Mouse (Mus musculus) frontal cortex, postnatal 25 days (tissue): ENCODE results near the gene Card19.

ENCODE experiments used
- DNase-seq, 2 experiments: peaks; one replicate each; pipeline ENCODE4 v3.0.0; 2022; ENCODE audit warnings: low spot score in 2 of 2

The Card19 gene

DNA sequence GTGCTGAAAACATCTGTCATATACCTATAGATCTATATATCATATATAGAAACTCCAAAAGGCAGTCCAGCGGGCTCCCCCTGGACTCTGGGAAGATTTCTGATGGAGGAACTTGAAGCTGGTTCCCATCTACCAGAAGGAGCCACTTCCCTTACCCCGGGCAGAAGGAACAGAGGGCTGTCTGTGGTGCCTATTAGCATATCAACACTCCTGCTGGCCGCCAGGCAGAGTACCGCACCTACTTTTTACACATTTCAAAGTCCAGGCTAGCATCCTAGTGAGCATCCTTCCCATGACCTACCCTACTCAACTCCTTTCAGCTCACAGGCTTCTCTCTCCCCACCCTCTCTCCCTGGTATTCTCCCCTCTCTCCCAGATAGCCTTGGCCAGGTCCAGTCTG lies 9.8 kb upstream of the Card19 start:
- DNase-seq = no peak

DNA sequence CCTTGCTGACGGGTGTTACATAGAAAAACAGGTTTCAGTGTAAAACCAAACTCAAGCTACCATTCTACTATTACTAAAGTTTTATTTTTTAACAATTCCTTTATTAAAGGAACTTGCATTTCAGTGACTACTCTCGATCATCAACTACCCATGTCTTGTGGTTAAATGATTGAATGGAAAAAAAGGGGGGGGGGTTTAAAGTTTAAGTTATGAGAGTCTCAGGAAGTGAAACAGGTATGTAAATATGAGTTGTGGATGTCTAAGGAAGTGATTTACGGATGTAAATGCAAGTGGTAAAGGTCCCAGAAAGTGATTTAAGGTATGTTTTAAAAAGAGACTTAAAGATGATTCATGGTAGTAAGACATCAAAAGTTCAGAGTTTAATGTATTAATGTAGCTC lies 9.3 kb upstream of the Card19 start:
- DNase-seq = no peak

DNA sequence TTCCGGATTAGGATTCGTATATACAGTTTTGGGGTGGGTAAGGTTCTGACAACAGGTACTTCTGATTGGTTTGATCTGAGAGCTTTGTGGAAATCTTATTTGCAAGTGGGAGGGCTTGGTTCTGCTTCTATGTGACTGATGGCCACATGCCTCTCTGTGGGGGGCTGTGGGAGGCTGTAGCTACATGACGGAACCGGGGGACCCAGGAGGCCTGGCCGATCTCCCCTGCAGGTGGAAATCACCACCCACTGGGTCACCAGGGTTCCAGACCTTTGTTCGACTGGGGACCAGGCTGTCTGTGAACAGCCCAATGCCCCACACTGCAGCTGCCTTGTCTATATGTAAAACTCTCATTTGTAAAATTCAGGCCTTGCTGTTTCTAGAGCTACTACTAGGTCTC lies 8.9 kb upstream of the Card19 start:
- DNase-seq = no peak

DNA sequence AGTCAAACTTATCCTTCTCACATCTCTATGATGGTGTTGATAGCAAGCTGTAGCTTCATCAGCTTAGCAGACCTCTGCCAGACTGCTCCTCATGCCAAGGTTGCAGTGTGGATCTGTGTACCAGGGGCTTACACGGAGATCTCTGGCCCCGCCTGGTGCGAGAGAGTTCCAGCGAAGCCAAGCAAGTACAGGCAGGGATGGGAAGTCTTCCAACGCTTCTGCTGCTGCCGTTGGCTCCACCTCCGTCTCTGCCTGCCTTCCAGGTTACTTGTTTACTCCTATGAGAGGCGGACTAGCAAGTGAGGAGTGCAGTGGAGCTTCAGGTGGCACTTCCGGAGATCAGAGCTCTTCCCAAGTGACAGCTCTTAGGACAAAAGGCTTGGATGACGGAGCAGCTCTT lies 8.5 kb upstream of the Card19 start:
- DNase-seq = no peak

DNA sequence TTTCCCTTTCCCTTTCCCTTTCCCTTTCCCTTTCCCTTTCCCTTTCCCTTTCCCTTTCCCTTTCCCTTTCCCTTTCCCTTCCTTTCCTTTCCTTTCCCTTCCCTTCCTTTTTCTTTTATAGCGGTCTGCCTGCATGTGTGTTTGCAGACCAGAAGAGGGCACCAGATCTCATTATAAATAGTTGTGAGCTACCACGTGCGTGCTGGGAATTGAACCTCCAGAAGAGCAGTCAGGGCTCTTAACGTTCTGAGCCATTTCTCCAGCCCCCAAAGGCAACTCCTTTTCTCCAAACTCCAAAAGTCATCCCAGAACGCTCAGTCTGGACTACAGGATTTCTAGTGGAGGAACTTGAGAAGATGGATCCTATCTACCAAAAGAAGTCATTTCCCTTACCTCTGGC lies 5.1 kb upstream of the Card19 start:
- no peak for DNase-seq

DNA sequence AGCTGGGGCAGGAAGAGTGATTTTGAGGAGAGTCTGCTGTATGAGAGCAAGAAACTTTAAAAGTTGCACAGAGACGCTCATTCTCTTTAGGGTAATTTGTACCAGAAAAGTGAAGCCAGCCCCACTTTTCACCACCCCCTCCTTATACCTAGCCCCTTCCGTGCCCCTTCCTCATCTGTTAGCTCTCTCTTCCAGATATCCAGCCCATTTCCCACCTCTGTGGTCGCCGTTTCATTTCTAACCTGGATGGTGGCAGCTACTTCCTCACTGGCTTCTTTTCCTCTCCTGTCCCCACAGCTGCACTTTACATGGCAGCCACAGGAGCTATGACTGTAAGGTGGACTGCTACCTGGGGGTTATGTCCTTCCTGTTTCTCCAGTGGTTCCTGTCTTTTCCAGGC lies 3.5 kb upstream of the Card19 start:
- no peak for DNase-seq

DNA sequence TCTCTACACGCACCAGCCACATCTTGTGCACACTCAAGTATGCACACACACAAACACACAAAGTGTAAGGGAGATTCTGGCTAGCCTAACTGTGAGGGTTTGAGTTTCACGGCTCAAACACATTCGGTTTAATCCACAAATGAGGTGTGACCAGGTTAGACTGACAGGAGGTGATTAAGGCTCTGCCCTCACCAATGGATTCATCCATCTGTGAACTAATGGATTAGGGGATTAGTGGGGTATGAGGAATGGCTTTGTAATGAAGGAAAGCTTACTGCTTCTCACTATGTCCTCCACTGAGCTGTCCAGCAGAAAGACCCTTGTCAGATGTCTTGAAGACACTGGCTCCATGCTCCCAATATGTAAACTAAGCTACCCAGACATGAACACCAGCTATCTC lies 2.8 kb upstream of the Card19 start:
- no peak for DNase-seq

DNA sequence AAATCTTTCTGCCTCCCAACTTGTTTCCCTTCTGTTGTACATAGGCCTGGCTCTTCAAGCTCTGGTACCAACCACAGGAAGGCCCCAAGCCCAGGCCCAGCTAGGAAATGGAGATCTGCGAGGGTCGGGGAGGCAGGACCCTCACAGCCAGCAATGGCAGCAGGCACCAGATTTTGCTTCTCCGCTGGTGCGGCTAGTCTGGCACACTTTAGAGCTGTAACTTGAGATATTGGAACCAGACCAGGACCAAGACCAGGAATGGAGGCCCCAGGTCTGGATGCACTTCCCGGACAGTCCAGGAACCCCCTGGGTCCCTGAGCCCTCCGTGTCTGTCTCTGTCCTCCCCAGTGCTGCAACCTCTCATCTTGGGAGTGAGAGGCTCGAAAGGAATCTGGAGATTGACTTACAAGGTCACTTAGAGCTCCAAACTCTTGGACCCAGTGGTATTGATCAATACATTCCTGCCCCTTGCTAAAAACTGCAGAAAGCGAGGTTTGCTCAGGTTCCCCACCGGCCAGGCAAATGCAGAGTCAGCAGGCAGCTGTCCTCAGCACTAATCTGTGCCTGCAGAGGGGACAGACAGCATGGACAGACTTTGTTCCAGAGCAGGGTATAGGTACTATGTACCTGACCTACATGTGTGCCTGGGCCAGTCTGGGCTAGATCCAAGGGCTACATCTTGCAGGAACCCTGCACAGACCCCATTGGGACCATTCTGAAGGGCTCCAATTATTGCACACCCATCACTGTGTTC lies 1.1 kb upstream of the Card19 start:
- no peak for DNase-seq

DNA sequence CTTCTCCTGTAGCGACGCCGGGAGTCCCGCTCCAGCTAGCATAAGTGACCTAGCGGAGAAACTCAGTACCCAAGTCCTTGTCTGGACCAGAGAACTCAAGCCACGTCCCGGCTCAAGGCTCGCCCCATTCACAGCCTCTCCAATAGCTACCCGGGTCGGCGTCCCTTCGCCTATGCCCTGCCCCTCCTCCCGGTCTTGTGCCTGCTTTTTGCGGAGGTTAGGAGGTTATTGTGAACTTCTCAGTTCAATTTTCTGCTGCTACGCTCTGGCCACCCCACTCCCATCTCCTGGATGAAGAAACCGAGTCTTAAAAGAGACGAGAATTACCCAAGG lies 349 bp upstream of the Card19 start:
- DNase-seq = no peak

DNA sequence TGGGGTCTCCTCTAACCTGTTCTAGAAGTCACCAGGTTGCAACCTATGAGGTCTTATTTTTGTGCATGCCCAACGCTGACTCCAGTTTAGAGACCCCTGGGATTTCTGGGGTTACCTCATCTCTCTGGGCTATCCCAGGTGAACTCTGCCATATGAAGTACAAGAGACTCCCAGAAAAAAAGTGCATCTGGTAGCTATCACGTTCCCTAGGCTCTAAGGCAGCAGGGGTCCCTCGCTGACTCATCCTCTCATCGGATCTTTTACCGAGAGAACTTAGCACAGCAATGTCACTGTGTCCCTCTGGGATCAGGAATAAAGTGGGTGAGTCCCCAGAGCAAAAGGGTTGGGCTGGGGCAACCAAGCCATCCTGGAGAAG lies 721 bp downstream of the Card19 start:
- DNase-seq = no peak

DNA sequence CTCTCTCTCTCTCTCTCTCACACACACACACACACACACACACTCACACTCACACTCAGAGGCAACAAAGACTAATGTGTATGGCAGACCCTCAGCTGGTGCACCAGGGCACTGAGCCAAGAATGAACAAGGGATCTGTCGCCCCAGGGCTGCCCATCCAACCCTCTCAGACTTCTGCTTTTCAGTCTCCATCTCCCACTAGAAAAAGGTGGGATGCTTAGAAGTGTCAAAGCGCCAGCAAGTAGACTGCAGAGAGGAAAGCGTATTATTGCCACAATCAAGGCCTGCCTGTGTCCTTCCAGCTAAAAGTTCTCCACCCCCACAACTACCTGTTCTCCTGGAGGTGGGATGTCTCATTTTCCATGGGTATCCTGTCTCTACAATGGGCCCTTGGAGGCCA lies 1.4 kb downstream of the Card19 start:
- DNase-seq = no peak

DNA sequence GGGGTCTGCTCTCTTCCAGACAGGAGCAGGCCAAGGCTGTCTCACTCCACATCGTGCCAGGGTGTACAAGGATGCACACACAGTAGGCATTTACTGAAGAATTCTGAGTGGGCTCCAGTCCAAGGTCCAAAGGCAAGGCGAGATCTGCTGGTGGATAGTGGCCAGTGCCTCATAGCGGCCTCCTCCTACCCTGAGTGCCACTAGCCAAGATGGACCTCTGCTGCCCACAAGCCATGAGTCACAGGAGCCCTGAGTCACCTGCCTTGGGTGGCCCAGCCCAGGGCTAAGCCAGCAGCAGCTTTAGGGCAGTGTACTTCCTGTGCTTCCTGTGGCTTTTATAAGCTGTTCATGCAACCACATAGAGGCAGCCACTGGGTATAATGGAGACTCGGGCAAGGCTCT lies 2.3 kb downstream of the Card19 start:
- no peak for DNase-seq

DNA sequence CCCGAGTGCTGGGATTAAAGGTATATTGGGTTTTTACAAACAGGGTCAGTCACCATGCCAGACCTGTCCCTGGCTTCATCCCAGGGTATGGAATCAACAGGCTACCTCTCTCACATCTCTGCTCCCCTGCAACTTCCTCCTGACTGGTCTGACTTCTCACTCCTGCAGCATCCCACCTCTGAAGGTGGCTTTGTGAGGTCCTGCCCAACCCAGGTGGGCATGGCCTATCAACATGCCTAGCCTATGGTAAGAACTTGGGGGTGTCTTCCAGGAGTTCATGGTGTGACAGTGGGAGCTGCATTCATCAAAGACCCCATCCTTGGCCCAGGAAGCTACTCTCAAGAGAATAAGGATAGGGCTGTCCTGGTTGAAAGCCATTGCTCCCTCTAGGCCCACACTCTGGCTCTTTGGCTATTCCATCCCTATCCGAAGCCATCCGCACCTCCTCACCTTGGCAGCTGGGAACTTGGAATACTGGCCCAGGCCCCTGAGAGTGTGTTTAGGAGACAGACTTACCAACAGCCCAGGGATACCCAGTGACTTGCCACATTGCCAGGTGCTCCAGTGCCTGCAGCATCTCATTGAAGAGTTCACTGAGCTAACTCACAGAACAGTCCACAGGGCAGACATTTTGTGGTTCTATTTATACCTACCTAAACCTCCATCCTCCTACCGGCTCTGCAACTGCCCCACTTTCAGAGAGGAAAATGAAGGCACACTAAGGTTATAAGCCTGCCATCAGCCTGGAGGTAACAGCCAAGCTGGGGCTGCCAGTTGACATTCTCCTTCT lies 2.9 kb downstream of the Card19 start:
- DNase-seq = no peak

DNA sequence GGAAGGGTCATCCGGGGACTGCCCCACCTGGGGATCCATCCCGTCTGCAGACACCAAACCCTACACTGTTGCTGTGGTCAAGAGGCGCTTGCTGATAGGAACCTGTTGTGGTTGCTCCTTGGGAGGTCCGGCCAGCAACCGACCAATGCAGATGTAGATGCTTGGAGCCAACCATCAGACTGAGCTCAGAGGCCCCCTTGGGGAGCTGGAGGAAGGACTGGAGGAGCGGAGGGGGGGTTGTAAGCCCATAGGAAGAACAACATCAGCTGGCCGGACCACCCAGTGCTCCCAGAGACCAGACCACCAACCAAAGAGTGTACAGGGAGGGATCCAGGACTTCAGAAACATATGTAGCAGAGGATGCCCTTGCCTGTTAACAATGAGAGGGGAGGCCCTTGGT lies 6.5 kb downstream of the Card19 start:
- DNase-seq = no peak

DNA sequence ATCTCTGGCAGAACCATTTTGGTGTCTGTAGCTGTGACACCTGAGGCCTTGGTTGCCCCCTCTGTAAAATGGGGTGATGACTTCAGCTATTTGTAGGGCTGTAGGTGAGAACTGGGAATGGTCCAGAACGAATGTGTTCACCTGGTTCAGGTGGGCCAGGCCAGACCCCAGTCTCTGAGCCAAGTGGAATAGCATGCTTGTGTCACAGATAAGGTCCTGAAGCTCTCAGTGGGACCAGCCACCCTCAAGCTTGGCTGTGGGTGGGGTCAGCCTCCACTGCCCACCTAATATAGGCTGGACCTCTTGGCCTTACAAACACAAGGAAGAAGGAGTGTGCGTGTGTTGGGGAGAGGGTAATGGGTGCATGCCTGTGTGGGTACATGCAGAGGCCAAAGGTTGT lies 9.5 kb downstream of the Card19 start:
- no peak for DNase-seq

DNA sequence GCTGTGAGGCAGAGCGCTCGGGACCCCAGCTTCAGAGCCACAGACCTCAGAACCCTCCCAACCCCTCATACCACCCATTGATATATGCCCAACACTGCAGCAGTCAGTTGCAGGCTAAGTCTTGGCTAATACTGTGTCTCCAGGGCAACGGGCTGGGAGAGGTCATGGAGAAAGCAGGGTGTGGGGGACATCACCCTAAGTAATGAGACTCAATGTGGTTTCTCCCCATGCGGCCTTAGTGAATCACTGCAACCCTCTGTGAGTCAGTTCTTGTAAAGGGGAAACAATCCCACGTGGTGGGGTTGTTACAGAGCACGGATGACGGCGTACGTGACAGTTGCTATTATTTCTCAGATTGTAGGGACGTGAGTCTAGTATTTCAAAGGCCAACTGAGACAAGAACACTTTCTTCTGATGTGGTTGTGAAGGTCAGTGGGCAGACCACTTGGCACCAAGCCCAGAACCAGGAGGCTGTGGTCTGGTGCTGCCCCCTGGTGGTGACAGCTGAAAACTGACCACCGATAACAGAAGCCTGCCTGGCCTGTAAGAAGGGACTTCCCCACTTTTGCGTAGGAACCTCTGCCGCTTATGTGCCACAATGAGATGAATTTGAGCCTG lies 10.3 kb downstream of the Card19 start:
- peak; percentile 83 to 90 for DNase-seq

DNA sequence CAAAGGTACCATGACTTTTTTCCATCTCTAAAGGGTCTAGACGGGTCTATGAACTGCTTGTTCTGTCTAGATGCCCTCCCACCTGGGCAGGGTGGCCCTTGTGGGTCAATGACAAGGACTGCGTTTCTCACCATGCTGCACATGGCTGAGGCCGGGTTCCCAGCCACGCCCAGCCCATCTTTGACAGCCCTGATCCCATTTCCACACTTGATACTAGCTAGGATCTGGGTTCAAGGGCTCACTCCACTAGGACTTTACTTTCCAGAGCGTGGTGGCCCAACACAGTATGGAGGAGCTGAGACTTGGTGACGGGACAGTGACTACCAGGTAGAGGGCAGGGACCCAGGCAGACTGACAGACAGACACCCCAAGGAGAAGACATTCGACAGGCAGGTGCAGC lies 13.3 kb downstream of the Card19 start:
- no peak for DNase-seq

DNA sequence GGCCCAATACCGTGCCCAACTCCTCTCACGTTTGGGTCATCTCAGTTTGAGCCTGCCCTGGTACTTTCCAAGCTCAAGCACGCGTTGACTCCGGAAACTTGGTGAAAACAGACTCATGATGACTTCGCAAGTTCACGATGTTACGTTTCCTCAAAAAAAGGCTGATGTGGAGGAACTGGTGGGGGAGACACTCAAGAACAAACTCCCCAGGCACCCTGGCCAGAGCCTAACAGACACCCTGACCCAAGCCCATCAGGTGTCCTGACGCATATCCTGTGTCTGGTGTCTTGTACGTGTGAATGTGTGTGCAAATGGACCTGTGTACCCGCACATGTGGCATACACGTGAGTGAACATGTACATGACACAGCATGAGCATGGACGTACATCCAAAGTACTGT lies 15.1 kb downstream of the Card19 start:
- no peak for DNase-seq

DNA sequence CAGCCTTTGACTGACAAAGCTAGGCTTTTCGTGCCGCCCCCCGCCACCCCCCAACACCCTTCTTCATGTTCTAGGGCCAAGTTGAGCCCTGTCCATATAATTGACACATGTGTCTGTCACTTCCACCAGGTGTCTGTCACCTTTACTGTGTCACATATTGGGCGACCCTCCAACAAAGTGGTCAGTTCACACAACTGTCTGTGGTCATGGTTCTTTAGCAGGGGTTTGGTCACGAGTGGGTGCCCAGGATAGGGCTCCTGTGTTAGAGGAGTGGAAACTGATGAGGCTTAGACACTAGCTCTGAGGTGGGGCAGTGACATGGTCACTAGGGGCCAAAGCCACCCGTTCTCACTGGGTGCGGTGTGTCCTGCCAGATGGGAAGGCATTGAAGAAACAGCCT lies 15.9 kb downstream of the Card19 start:
- no peak for DNase-seq

DNA sequence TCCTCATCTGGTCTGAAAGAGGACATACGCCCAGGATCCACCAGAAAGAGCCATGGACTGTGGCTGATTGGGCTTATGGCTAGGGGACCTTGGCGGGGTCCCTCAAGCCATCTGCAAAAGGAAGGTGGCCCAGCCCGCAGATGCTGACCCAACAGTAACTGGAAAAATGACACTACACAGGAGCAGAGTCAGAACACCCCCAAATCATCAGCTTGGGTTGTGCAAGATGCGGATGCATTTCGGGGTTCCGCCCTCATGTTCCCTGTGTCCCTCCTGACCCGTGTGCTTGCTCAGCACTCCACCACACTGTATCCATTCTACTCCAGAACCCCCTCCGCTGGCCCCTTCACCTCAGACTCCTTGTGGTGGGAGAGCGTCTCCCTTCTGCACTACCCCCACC lies 17.1 kb downstream of the Card19 start:
- no peak for DNase-seq

DNA sequence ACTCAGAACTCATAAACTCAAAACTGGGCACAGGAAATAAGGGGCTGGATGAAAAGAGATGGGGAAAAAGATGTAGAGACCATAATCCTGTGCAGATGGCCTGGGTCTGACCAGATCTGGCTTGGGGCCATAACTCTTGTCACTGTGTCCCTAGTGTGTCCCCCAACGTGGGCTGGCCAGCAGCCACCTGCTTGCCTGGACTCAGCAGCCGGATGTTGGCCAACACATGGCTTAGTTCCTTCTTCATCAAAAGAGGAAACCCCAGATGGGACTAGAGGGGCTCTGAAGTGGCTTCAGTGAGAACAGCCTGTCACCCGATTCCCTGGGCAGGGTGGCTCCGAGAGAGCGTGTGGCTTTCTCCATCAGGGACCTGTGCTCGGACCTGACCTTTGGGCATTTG lies 19.1 kb downstream of the Card19 start:
- DNase-seq = no peak

DNA sequence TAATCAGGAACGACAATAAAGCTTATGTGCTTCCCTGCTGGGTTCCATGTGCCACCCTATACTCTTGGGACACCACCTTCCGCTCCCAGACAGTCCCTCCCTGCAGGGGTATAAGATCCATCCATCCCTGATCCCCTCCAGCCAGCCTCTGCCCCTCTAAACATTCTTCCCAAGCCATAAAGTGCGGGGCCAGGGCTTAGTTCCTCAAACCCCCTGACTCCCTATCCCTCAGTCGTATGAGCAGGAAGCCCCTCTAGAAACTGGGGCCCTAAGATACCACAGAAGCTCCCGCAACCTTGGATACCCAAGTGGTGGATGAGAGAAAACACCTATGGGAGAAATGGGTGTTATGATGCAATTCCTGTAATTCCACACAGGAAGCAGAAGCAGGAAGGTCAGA lies 19.6 kb downstream of the Card19 start:
- DNase-seq = no peak

DNA sequence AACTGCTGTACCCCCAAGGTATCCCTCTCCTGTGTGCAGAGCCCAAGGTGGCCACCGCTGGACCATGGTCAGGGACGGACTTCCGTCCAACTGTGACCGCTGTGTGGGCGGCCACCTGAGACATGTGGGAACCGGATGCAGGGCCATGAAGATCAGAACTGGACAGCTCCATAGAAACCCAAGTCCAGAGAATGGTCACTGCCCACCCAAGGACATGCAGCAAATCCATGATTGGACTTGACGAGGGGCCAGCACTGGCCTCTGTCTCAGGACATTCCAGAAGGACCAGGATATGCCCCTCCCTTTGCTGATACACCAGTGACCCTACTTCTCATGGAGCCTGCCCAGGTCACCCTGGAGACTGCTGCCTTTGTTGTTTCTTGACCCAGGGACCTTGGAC lies 20.2 kb downstream of the Card19 start:
- DNase-seq = no peak
